8 mouse cellular contexts compared by ENCODE assay signal in the genomic region with DNA sequence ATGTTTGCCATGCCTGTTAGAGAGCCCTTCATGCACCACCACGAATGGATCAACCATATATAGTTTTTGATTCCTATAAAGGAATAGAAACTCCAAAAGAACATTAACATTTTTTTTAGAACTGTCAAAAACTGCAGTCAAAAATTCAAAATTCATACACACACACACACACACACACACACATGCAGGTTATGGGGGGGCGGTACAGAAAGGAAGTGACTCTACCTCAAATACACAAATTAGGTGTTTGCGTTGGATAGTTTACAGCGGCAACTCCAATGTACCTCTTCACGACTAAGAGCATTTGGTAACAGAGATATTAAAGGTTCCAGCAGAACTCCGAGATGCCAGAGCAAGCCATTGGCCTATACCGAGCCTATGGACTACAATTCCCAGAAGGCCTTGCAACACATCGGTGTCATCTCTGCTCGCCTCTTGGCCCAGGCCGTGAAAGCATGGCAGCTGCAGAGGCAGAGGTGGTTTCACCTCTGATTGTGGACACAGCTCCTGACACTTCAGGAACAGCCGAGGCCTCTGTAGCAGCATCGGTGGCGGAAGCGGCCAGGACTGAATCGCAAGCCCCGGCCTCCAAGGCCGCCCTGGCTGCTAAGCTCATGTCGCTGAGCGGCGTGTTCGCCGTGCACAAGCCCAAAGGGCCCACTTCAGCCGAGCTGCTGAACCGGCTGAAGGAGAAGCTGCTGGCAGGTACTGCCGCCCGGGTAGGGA. TPM values are rescaled to one million over a fixed set of nuclear protein-coding genes. Genes with fewer than 3 reads are reported as not detected.
A peak's percentile ranks its signal among the peaks of the same experiment; 100 is the strongest.
DNase-seq lines count a peak whose midpoint lies in the region; ATAC-seq and TF ChIP-seq lines count a peak whose summit lies in the region.

Gene Trub1, plus strand, starts transcription at position 421 of the 726 bp plus-strand sequence.

- peak; percentile 73 for DNase-seq in G1E (ENCODE audit: low spot score)
- DNase-seq in cerebellum, adult 11-12 months, result peak; percentile 80
- DNase-seq in heart, postnatal 25 days (ENCODE audit: low spot score), result peak; percentile 62
- peak; percentile 86 to 94 for DNase-seq in layer of hippocampus, adult 18-20 months (ENCODE audit: low spot score in 2 of 2)
- peak; percentile 82 for DNase-seq in lung, adult 2 months
- DNase-seq in thymus, adult 18-20 months, result peak; percentile 63 to 72

- TF ChIP-seq POLR2A in lung, adult 2 months (IDR thresholded peaks at IDR 0.05; ENCODE audit: borderline replicate concordance, extremely low read depth, low read depth, low read length), result peak; percentile 66; the same call in 1 of the 2 replicates

- no peaks in the 10 kb centered on the region for H3K9me3 ChIP-seq in G1E (replicated peaks)
- H3K9me3 ChIP-seq in forebrain, embryonic 15.5 days, result no peaks in the 10 kb centered on the region

- peak; percentile 96 for ATAC-seq in G1E (ENCODE audit: extremely low read depth, insufficient number of reproducible peaks, low FRiP score, poor library complexity, severe bottlenecking)
- ATAC-seq in forebrain, embryonic 15.5 days (replicated peaks), result peak; percentile 99
- peak; percentile 93 for ATAC-seq in neutrophil, adult 5-6 weeks (ENCODE audit: extremely low read depth, insufficient number of reproducible peaks, low FRiP score, poor library complexity, severe bottlenecking)

- peaks cover 8% of the 10 kb centered on the region for H3K4me1 ChIP-seq in G1E (ENCODE audit: insufficient read depth, low read depth, low read length)
- peaks cover 19% of the 10 kb centered on the region for H3K4me1 ChIP-seq in forebrain, embryonic 15.5 days
- peaks cover 3% of the 10 kb centered on the region; the same call in 1 of the 2 replicates for H3K4me1 ChIP-seq in lung, adult 2 months (ENCODE audit: control insufficient read depth, insufficient read depth, low read length)

- 4% methylated on average over 26 of the region's 26 CpGs for WGBS in forebrain, embryonic 15.5 days
- WGBS in lung, adult 2 months, result 5% methylated on average over 26 of the region's 26 CpGs

- no peak for TF ChIP-seq CTCF in G1E (IDR thresholded peaks at IDR 0.05; ENCODE audit: low read depth, low read length)
- TF ChIP-seq CTCF in lung, adult 2 months (IDR thresholded peaks at IDR 0.05; ENCODE audit: insufficient read depth, low read length), result no peak

- H3K4me2 ChIP-seq in forebrain, embryonic 15.5 days (replicated peaks), result peak within 1 kb of the TSS; percentile 61

- peak within 1 kb of the TSS; percentile 98 for H3K4me3 ChIP-seq in G1E (ENCODE audit: low read depth, low read length)
- H3K4me3 ChIP-seq in forebrain, embryonic 15.5 days, result peak within 1 kb of the TSS; percentile 78
- peak within 1 kb of the TSS; percentile 99 for H3K4me3 ChIP-seq in lung, adult 2 months (replicated peaks; ENCODE audit: extremely low read depth, low read depth, low read length)

- intact Hi-C loops in heart, postnatal 25 days (cut with DNase I), result no loop called here

- H3K27ac ChIP-seq in forebrain, embryonic 15.5 days (replicated peaks), result 0 out of 2 replicates have a peak within 1 kb of the TSS, but pooled peaks have one; percentile 50

- H3K36me3 ChIP-seq in G1E (replicated peaks), result peaks cover 13% of the 10 kb centered on the region
- H3K36me3 ChIP-seq in forebrain, embryonic 15.5 days, result no peaks in the 10 kb centered on the region

- H3K27me3 ChIP-seq in G1E (ENCODE audit: insufficient read depth, low read length), result no peaks in the 10 kb centered on the region
- no peaks in the 10 kb centered on the region for H3K27me3 ChIP-seq in forebrain, embryonic 15.5 days

- peak within 1 kb of the TSS; percentile 74 for H3K9ac ChIP-seq in forebrain, embryonic 15.5 days (replicated peaks)

RNA-seq across cellular contexts. Expression of gene Trub1, which starts in this region (rescaled TPM):
- total RNA-seq in G1E (2014; fragmentation: Nextera tagmentation) (19.2 and 20.0 TPM in 2 replicates), G1E (2017) (10.5 and 10.7 TPM in 2 replicates)
- polyA plus RNA-seq in G1E (2012), result 6.7 and 7.0 TPM in 2 replicates
- 16.3 and 17.5 TPM in 2 replicates for polyA plus RNA-seq in forebrain, embryonic 15.5 days (2015; fragmentation: Nextera tagmentation; extraction: Ambion mirVana)
- total RNA-seq in heart, postnatal 25 days (2021), result 1 to 10 TPM; 3.8 to 9.1 TPM
- 10 to 100 TPM; 21.3 to 22.0 TPM for total RNA-seq in layer of hippocampus, adult 18-20 months (2021)
- 2.8 and 3.4 TPM in 2 replicates for polyA plus RNA-seq in lung, adult 2 months (2012; rRNA removed)
- 4.8 and 7.6 TPM in 2 replicates for total RNA-seq in neutrophil, adult 5-6 weeks (2017)

Comparison
In these comparisons a context has a peak if more than half of its experiments do, and no peak if none do; other contexts are left out.
1. Peak in every context shown above with its lines: DNase-seq, ATAC-seq, H3K4me3 ChIP-seq and H3K27ac ChIP-seq.